Mouse (Mus musculus) intestine, embryonic 14.5 days (tissue): ENCODE data around the gene Plcg2. TPM values are rescaled to one million over a fixed set of nuclear protein-coding genes. Genes with fewer than 3 reads are reported as not detected.

Source experiments
- ATAC-seq: fragments of 200-750 bp; cut with Nextera tagmentation; replicated peaks from 2 replicates; pipeline ENCODE4 v1.8.0; 2017; ENCODE audit warnings: low read depth, moderate number of reproducible peaks, moderate TSS enrichment, moderate library complexity; ENCODE audit not compliant: low FRiP score, low TSS enrichment
- DNase-seq: peaks from one replicate; pipeline ENCODE4 v3.0.0-alpha.2; 2018; ENCODE audit warnings: low spot score
- H3K27ac ChIP-seq: fragments of 300-500 bp; sonication (generic); 2 replicates; pipeline ENCODE4 v1.5.1; 2014; ENCODE audit warnings: low read depth, mild to moderate bottlenecking, control low read depth
- H3K27me3 ChIP-seq: fragments of 300-500 bp; sonication (generic); replicated peaks from 2 replicates; pipeline ENCODE4 v1.6.1; 2014; ENCODE audit warnings: low read length, control low read depth; ENCODE audit not compliant: control insufficient read depth, insufficient read depth
- H3K36me3 ChIP-seq: fragments of 300-500 bp; sonication (generic); 2 replicates; pipeline ENCODE4 v1.6.1; 2014; ENCODE audit warnings: low read length, control low read depth; ENCODE audit not compliant: control insufficient read depth, insufficient read depth
- H3K4me1 ChIP-seq: fragments of 300-500 bp; sonication (generic); replicated peaks from 2 replicates; pipeline ENCODE4 v1.6.1; 2014; ENCODE audit warnings: low read length, control low read depth, mixed read lengths; ENCODE audit not compliant: control insufficient read depth, insufficient read depth
- H3K4me2 ChIP-seq: fragments of 300-500 bp; sonication (generic); 2 replicates; pipeline ENCODE4 v1.6.1; 2014; ENCODE audit warnings: low read length
- H3K4me3 ChIP-seq: fragments of 300-500 bp; sonication (generic); 2 replicates; pipeline ENCODE4 v1.5.1; 2014; ENCODE audit warnings: low read depth, low read length, control low read depth, mixed read lengths
- H3K9ac ChIP-seq: fragments of 300-500 bp; sonication (generic); 2 replicates; pipeline ENCODE4 v1.6.1; 2014; ENCODE audit warnings: mild to moderate bottlenecking, low read length
- H3K9me3 ChIP-seq: fragments of 300-500 bp; sonication (generic); 2 replicates; pipeline ENCODE4 v1.6.1; 2016; ENCODE audit warnings: low read length, control low read depth; ENCODE audit not compliant: control insufficient read depth
- WGBS: fragments of 180-500 bp; shearing (Covaris S2); extraction: QIAGEN DNeasy Blood & Tissue Kit; methylation state at CpG from one replicate; pipeline ENCODE4 v1.1.7; 2014; 5-methylcytosine and 5-hydroxymethylcytosine counted together
- polyA plus RNA-seq: library from polyadenylated mRNA; unstranded; fragments of >200 nt; fragmentation: Nextera tagmentation; extraction: Ambion mirVana; gene quantifications from 2 replicates; pipeline ENCODE4 v1.2.1, GENCODE M21; 2014

The Plcg2 gene
- polyA plus RNA-seq, 1 experiment from 2014 or later = 3.2 TPM

- Histone ChIP-seq H3K27ac (no peak overlapping the region), H3K4me2 (no peak overlapping the region), H3K9me3 (no peaks in the 10 kb centered on the region), H3K27me3 (no peaks in the 10 kb centered on the region), H3K4me1 (no peaks in the 10 kb centered on the region), H3K4me3 (no peak overlapping the region), H3K36me3 (no peaks in the 10 kb centered on the region), H3K9ac (no peak overlapping the region)
- 79% methylated on average over 8 of the region's 8 CpGs for WGBS
- ATAC-seq (no peak), DNase-seq (no peak)
These were observed 47.0 kb downstream of the Plcg2 start for GRCm38 (mm10) chr8:117545043-117545442.

GRCm38 (mm10) chr8:117546386-117546785, 48.3 kb downstream of the Plcg2 start:
- H3K36me3 ChIP-seq = no peaks in the 10 kb centered on the region
- H3K27me3 ChIP-seq = no peaks in the 10 kb centered on the region
- H3K4me1 ChIP-seq = no peaks in the 10 kb centered on the region
- H3K9me3 ChIP-seq = no peaks in the 10 kb centered on the region
- no peak for DNase-seq
- no peak overlapping the region for H3K4me3 ChIP-seq
- no peak for ATAC-seq
- WGBS = 75% methylated on average over 5 of the region's 5 CpGs
- no peak overlapping the region for H3K27ac ChIP-seq
- H3K4me2 ChIP-seq = no peak overlapping the region
- H3K9ac ChIP-seq = no peak overlapping the region

GRCm38 (mm10) chr8:117547945-117548344, 49.9 kb downstream of the Plcg2 start:
- Histone ChIP-seq H3K4me3 (no peak overlapping the region), H3K4me2 (no peak overlapping the region), H3K27ac (no peak overlapping the region), H3K9ac (no peak overlapping the region), H3K9me3 (no peaks in the 10 kb centered on the region), H3K27me3 (no peaks in the 10 kb centered on the region), H3K4me1 (no peaks in the 10 kb centered on the region), H3K36me3 (no peaks in the 10 kb centered on the region)
- ATAC-seq (no peak), DNase-seq (no peak)
- WGBS = 82% methylated on average over 5 of the region's 5 CpGs

- Histone ChIP-seq H3K4me3 (no peak overlapping the region), H3K9ac (no peak overlapping the region), H3K4me1 (no peaks in the 10 kb centered on the region), H3K36me3 (no peaks in the 10 kb centered on the region), H3K9me3 (no peaks in the 10 kb centered on the region), H3K27ac (no peak overlapping the region), H3K27me3 (no peaks in the 10 kb centered on the region), H3K4me2 (no peak overlapping the region)
- DNase-seq = no peak
- no peak for ATAC-seq
- 67% methylated on average over 4 of the region's 4 CpGs for WGBS
These were observed 50.4 kb downstream of the Plcg2 start for GRCm38 (mm10) chr8:117548453-117548852.

GRCm38 (mm10) chr8:117550529-117550928, 52.4 kb downstream of the Plcg2 start:
- Histone ChIP-seq H3K9me3 (no peaks in the 10 kb centered on the region), H3K36me3 (no peaks in the 10 kb centered on the region), H3K27ac (no peak overlapping the region), H3K9ac (no peak overlapping the region), H3K27me3 (no peaks in the 10 kb centered on the region), H3K4me2 (no peak overlapping the region), H3K4me3 (no peak overlapping the region), H3K4me1 (no peaks in the 10 kb centered on the region)
- ATAC-seq = no peak
- 90% methylated on average over 5 of the region's 5 CpGs for WGBS
- DNase-seq = no peak

GRCm38 (mm10) chr8:117561014-117561413, 62.9 kb downstream of the Plcg2 start:
- no peak overlapping the region for H3K9ac ChIP-seq
- H3K27ac ChIP-seq = no peak overlapping the region
- DNase-seq (peak; percentile 63), ATAC-seq (no peak; the same call in 1 of the 2 replicates)
- no peaks in the 10 kb centered on the region for H3K9me3 ChIP-seq
- no peak overlapping the region for H3K4me3 ChIP-seq
- no peak overlapping the region for H3K4me2 ChIP-seq
- H3K36me3 ChIP-seq = no peaks in the 10 kb centered on the region
- H3K27me3 ChIP-seq = 0 out of 2 replicates have a peak, but pooled peaks cover 4% of the 10 kb centered on the region
- 0 out of 2 replicates have a peak, but pooled peaks cover 7% of the 10 kb centered on the region for H3K4me1 ChIP-seq
- whole genome bisulfite sequencing = 64% methylated on average over 4 of the region's 4 CpGs

- Histone ChIP-seq H3K4me1 (0 out of 2 replicates have a peak, but pooled peaks cover 7% of the 10 kb centered on the region), H3K9me3 (no peaks in the 10 kb centered on the region), H3K27ac (no peak overlapping the region), H3K4me3 (0 out of 2 replicates have a peak overlapping the region, but pooled peaks have one; percentile 8), H3K9ac (0 out of 2 replicates have a peak overlapping the region, but pooled peaks have one; percentile 11), H3K36me3 (no peaks in the 10 kb centered on the region), H3K4me2 (peak overlapping the region; percentile 42), H3K27me3 (0 out of 2 replicates have a peak, but pooled peaks cover 4% of the 10 kb centered on the region)
- WGBS = 13% methylated on average over 17 of the region's 17 CpGs
- DNase-seq = peak; percentile 63
- ATAC-seq = peak; percentile 56
These were observed 63.8 kb downstream of the Plcg2 start for GRCm38 (mm10) chr8:117561735-117562361.

GRCm38 (mm10) chr8:117562445-117563014, 64.4 kb downstream of the Plcg2 start:
- no peaks in the 10 kb centered on the region for H3K36me3 ChIP-seq
- H3K9ac ChIP-seq = no peak overlapping the region
- H3K27me3 ChIP-seq = 0 out of 2 replicates have a peak, but pooled peaks cover 4% of the 10 kb centered on the region
- peak overlapping the region; percentile 42 for H3K4me2 ChIP-seq
- peak; percentile 59; the same call in 1 of the 2 replicates for ATAC-seq
- H3K27ac ChIP-seq = no peak overlapping the region
- H3K4me3 ChIP-seq = 0 out of 2 replicates have a peak overlapping the region, but pooled peaks have one; percentile 8
- WGBS = 30% methylated on average over 16 of the region's 16 CpGs
- H3K4me1 ChIP-seq = 0 out of 2 replicates have a peak, but pooled peaks cover 7% of the 10 kb centered on the region
- H3K9me3 ChIP-seq = no peaks in the 10 kb centered on the region
- no peak for DNase-seq
